Mouse (Mus musculus) embryonic facial prominence, embryonic 14.5 days (tissue): ENCODE data around the gene 4930449I24Rik. TPM values are rescaled to one million over a fixed set of nuclear protein-coding genes. Genes with fewer than 3 reads are reported as not detected.
A peak's percentile ranks its signal among the peaks of the same experiment; 100 is the strongest.
"Not testable (repeated sequence)": the region's sequence is repeated elsewhere in the genome, so short reads cannot be mapped to it uniquely, and the experiment has no call there.

Experiments
- ATAC-seq: fragments of 200-750 bp; cut with Nextera tagmentation; 2 replicates; pipeline ENCODE4 v1.8.0; 2017; ENCODE audit warnings: low read depth, moderate number of reproducible peaks, moderate TSS enrichment
- DNase-seq: peaks from one replicate; pipeline ENCODE4 v3.0.0-alpha.2; 2015; ENCODE audit warnings: low spot score
- H3K27ac ChIP-seq: fragments of 300-500 bp; sonication (generic); replicated peaks from 2 replicates; pipeline ENCODE4 v1.5.1; 2014; ENCODE audit warnings: low read depth, mild to moderate bottlenecking, low read length, moderate library complexity
- H3K27me3 ChIP-seq: fragments of 300-500 bp; sonication (generic); replicated peaks from 2 replicates; pipeline ENCODE4 v1.6.1; 2014; ENCODE audit warnings: low read length; ENCODE audit not compliant: control insufficient read depth, insufficient read depth
- H3K36me3 ChIP-seq: fragments of 300-500 bp; sonication (generic); 2 replicates; pipeline ENCODE4 v1.6.1; 2014; ENCODE audit warnings: low read length, mixed read lengths; ENCODE audit not compliant: control insufficient read depth, insufficient read depth
- H3K4me1 ChIP-seq: fragments of 300-500 bp; sonication (generic); 2 replicates; pipeline ENCODE4 v1.6.1; 2014; ENCODE audit warnings: antibody characterized with exemption, low read length; ENCODE audit not compliant: control insufficient read depth, insufficient read depth
- H3K4me2 ChIP-seq: fragments of 300-500 bp; sonication (generic); 2 replicates; pipeline ENCODE4 v1.6.1; 2014; ENCODE audit warnings: low read depth, mild to moderate bottlenecking, low read length, moderate library complexity, mixed read lengths
- H3K4me3 ChIP-seq: fragments of 300-500 bp; sonication (generic); 2 replicates; pipeline ENCODE4 v1.5.1; 2014; ENCODE audit warnings: low read depth, mild to moderate bottlenecking, low read length
- H3K9ac ChIP-seq: fragments of 300-500 bp; sonication (generic); 2 replicates; pipeline ENCODE4 v1.6.1; 2014; ENCODE audit warnings: low read depth, mild to moderate bottlenecking, low read length, moderate library complexity, mixed read lengths
- H3K9me3 ChIP-seq: fragments of 300-500 bp; sonication (generic); 2 replicates; pipeline ENCODE4 v1.6.1; 2016; ENCODE audit warnings: low read length; ENCODE audit not compliant: control insufficient read depth
- WGBS: fragments of 180-500 bp; shearing (Covaris S2); extraction: QIAGEN DNeasy Blood & Tissue Kit; methylation state at CpG from one replicate; pipeline ENCODE4 v1.1.7; 2014; 5-methylcytosine and 5-hydroxymethylcytosine counted together
- polyA plus RNA-seq: library from polyadenylated mRNA; unstranded; fragments of >200 nt; fragmentation: Nextera tagmentation; extraction: Ambion mirVana; gene quantifications from 2 replicates; pipeline ENCODE4 v1.2.1, GENCODE M21; 2014

4930449I24Rik gene
- polyA plus RNA-seq, 1 experiment from 2014 or later = not detected

GRCm38 (mm10) chr5:146481665-146482064 lies 20.5 kb upstream of the 4930449I24Rik start, which contains the start of gene Gm6408:
TSS of gene Gm6408 (plus strand) at chr5:146481965.
- not testable (repeated sequence) for H3K9me3 ChIP-seq, H3K4me3 ChIP-seq, ATAC-seq, H3K9ac ChIP-seq, H3K4me1 ChIP-seq, H3K4me2 ChIP-seq, DNase-seq, H3K36me3 ChIP-seq, H3K27ac ChIP-seq, H3K27me3 ChIP-seq
- 90% methylated on average over 2 of the region's 3 CpGs for WGBS

DNA sequence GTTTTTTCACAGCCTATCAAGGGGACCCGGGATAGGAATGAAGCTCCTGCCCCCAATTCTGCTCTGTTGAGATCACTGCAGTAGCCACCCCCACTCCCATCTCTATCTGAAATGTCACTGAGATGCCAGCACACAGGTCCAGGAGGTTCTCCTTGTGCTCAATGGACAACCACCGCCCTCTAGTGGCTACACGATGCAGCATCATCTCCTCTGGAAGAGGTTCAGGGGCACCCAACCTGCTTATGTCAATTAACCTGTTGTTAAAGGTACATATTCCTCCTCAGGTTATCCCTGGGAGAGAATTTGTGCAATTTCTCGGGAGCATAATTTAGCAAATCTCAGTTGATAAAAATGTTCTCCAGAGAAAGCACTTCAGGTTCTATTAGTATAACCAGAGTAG lies 13.2 kb upstream of the 4930449I24Rik start:
- 14% methylated on average over 3 of the region's 4 CpGs for WGBS
- not testable (repeated sequence) for H3K9ac ChIP-seq, H3K4me1 ChIP-seq

GRCm38 (mm10) chr5:146491063-146491462 lies 11.1 kb upstream of the 4930449I24Rik start, which contains the start of gene Gm6370:
TSS of gene Gm6370 (plus strand) at chr5:146491363.
- H3K4me3 ChIP-seq, H3K9ac ChIP-seq, H3K9me3 ChIP-seq, DNase-seq, H3K36me3 ChIP-seq, H3K27me3 ChIP-seq, H3K4me1 ChIP-seq, ATAC-seq, H3K27ac ChIP-seq, H3K4me2 ChIP-seq: not testable (repeated sequence)
- no CpG with 5 or more reads among the region's 5 CpGs for WGBS

More for the DNA sequence above, 13.2 kb upstream of the 4930449I24Rik start:
- DNase-seq = peak; percentile 4
- ATAC-seq, H3K4me3 ChIP-seq, H3K36me3 ChIP-seq, H3K4me2 ChIP-seq, H3K9me3 ChIP-seq, H3K27me3 ChIP-seq, H3K27ac ChIP-seq: not testable (repeated sequence)

DNA sequence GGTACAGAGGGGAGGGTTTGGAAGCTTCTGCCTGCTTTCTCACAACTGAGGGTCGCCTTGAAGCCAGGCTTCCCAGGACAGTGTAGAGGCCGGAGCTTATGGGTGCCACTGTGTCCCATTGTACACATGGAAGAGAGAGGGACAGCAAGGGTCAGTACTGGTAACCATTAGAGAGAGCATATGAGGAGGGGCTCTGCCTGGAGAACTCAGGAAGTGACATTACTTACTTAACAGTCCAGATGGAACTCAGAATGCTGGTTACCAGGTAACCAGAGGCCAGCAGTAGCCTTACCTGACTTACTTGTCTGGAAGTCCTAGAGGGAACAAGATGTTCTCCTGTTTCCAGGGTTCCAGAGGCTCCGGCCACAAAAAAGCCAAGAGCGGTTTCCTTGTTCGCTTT lies 11.6 kb downstream of the 4930449I24Rik start, which contains the start of gene Gm3402:
Gm3402 (plus strand) TSS at position 301 of the 400 bp plus-strand sequence.
- not testable (repeated sequence) for DNase-seq
- WGBS = no CpG with 5 or more reads among the region's 5 CpGs

DNA sequence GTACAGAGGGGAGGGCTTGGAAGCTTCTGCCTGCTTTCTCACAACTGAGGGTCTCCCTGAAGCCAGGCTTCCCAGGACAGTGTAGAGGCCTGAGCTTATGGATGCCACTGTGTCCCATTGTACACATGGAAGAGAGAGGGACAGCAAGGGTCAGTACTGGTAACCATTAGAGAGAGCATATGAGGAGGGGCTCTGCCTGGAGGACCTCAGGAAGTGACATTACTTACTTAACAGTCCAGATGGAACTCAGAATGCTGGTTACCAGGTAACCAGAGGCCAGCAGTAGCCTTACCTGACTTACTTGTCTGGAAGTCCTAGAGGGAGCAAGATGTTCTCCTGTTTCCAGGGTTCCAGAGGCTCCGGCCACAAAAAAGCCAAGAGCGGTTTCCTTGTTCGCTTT lies 23.3 kb downstream of the 4930449I24Rik start, which contains the start of gene Gm3404:
Gm3404 (plus strand) TSS at position 301 of the 400 bp plus-strand sequence.
- not testable (repeated sequence) for DNase-seq, H3K9ac ChIP-seq, H3K4me2 ChIP-seq, H3K27me3 ChIP-seq, H3K36me3 ChIP-seq, ATAC-seq, H3K9me3 ChIP-seq, H3K4me1 ChIP-seq, H3K4me3 ChIP-seq, H3K27ac ChIP-seq
- WGBS = no CpG with 5 or more reads among the region's 3 CpGs

More for the DNA sequence above, 11.6 kb downstream of the 4930449I24Rik start, which contains the start of gene Gm3402:
- H3K4me3 ChIP-seq, H3K9me3 ChIP-seq, H3K27me3 ChIP-seq, H3K4me1 ChIP-seq, H3K27ac ChIP-seq, H3K36me3 ChIP-seq, H3K9ac ChIP-seq, ATAC-seq, H3K4me2 ChIP-seq: not testable (repeated sequence)

GRCm38 (mm10) chr5:146537347-146537746 lies 35.1 kb downstream of the 4930449I24Rik start, which contains the start of gene Gm3409:
TSS of gene Gm3409 (plus strand) at chr5:146537647.
- not testable (repeated sequence) for DNase-seq, H3K27me3 ChIP-seq, H3K36me3 ChIP-seq, H3K4me3 ChIP-seq, H3K4me2 ChIP-seq, H3K4me1 ChIP-seq, H3K9me3 ChIP-seq, ATAC-seq, H3K9ac ChIP-seq, H3K27ac ChIP-seq
- WGBS = 100% methylated on average over 1 of the region's 3 CpGs

Other genes with a start within 250 kb of the 4930449I24Rik start
- 1.6 and 1.7 TPM in 2 replicates for gene Wasf3, start 117.4 kb upstream of the 4930449I24Rik start, polyA plus RNA-seq
- not detected in 2 replicates for gene Gm6408, start 20.4 kb upstream of the 4930449I24Rik start, polyA plus RNA-seq
- gene Gm6370, start 11.0 kb upstream of the 4930449I24Rik start, polyA plus RNA-seq = not detected in 2 replicates
- not detected in 2 replicates for gene Gm3402, start 11.7 kb downstream of the 4930449I24Rik start, polyA plus RNA-seq
- not detected in 2 replicates for gene Gm3404, start 23.4 kb downstream of the 4930449I24Rik start, polyA plus RNA-seq
- not detected in 2 replicates for gene Gm3409, start 35.2 kb downstream of the 4930449I24Rik start, polyA plus RNA-seq
- not detected in 2 replicates for gene Gm3415, start 53.7 kb downstream of the 4930449I24Rik start, polyA plus RNA-seq
- gene Gpr12, start 82.8 kb downstream of the 4930449I24Rik start, polyA plus RNA-seq = 0.26 TPM in 1 of 2 replicates, not detected in the other